Mouse (Mus musculus): ENCODE results near the gene Mettl5.

- TF ChIP-seq CTCF (IDR thresholded peaks at IDR 0.05; ENCODE audit: borderline replicate concordance, extremely low read depth, insufficient read depth, insufficient read length) = no peak
- TF ChIP-seq POLR2A (IDR thresholded peaks at IDR 0.05; ENCODE audit: borderline replicate concordance, extremely low read depth, insufficient read depth, insufficient read length, poor library complexity, severe bottlenecking) = no peak
Observed at GRCm38 (mm10) chr2:69826380-69826779, 59.0 kb downstream of the Mettl5 start.

Data from brain, embryonic 14.5 days (tissue).